Mouse (Mus musculus): ENCODE measurements around the gene 4930544D05Rik.

GRCm38 (mm10) chr11:70664741-70665140, 49.1 kb downstream of the 4930544D05Rik start:
- TF ChIP-seq CTCF (IDR thresholded peaks at IDR 0.05; ENCODE audit: borderline replicate concordance, insufficient read depth, low read depth, low read length) (no peak), POLR2A (IDR thresholded peaks at IDR 0.05; ENCODE audit: borderline replicate concordance, insufficient read depth, low read length) (no peak)
